Mouse (Mus musculus): ENCODE data around the gene Aqp3. TPM values are rescaled to one million over a fixed set of nuclear protein-coding genes. Genes with fewer than 3 reads are reported as not detected.
"Not testable (repeated sequence)": the region's sequence is repeated elsewhere in the genome, so short reads cannot be mapped to it uniquely, and the experiment has no call there.

The Aqp3 gene
- total and polyA plus RNA-seq, 2 experiments from 2014 or later: 0.16 to 0.29 TPM

DNA sequence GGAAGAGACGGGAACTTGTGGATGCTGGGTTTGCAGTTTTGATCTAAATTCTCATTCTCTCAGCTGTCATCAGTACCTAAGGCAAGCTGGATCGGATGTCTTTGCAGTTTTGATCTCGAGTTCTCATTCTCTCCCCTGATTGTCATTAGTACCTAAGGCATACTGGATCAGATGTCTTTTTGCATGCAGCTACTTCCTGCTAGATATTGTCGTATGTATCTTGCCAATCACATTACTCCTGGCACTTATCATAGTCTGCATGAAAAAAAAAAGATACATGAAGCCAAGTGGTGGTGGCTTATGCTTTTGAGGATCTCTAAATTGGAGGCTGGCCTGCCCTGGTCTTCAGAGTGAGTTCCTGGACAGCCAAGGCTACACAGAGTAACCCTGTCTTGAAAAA lies 13.2 kb downstream of the Aqp3 start:
- no peaks in the 10 kb centered on the region for H3K9me3 ChIP-seq (ENCODE audit: low read length)
- H3K9ac ChIP-seq (replicated peaks; ENCODE audit: low read length): no peak overlapping the region
- no peaks in the 10 kb centered on the region for H3K27me3 ChIP-seq (ENCODE audit: insufficient read depth, low read length)
- H3K36me3 ChIP-seq (ENCODE audit: insufficient read depth, low read length): no peaks in the 10 kb centered on the region
- H3K4me2 ChIP-seq (ENCODE audit: low read depth, low read length): no peak overlapping the region
- TF ChIP-seq CTCF (IDR thresholded peaks at IDR 0.05; ENCODE audit: low read depth): no peak
- DNase-seq (ENCODE audit: low spot score) (no peak), ATAC-seq (no peak)
- no peaks in the 10 kb centered on the region for H3K4me1 ChIP-seq (ENCODE audit: insufficient read depth, low read length)
- 76% methylated on average over 4 of the region's 4 CpGs for WGBS
- no peak overlapping the region for H3K27ac ChIP-seq
- no peak overlapping the region for H3K4me3 ChIP-seq (ENCODE audit: low read length)

DNA sequence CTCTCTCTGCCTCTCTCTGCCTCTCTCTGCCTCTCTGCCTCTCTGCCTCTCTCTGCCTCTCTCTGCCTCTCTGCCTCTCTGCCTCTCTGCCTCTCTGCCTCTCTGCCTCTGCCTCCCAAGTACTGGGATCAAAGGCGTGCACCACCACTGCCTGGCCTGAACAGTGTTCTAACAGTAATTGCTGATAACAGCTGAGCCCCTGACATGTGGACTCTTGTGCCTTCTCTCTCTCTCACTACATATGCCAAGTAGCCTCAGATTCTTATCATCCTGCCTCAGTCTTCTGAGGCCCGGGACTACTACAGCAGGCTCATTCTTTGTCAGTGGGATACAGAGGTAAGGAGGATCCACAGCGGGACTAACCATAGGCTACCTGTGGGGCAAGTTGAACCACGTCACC lies 15.2 kb downstream of the Aqp3 start:
- not testable (repeated sequence) for H3K9ac ChIP-seq (replicated peaks; ENCODE audit: low read length); H3K9me3 ChIP-seq (ENCODE audit: low read length); H3K36me3 ChIP-seq (ENCODE audit: insufficient read depth, low read length); ATAC-seq; H3K27ac ChIP-seq; H3K4me2 ChIP-seq (ENCODE audit: low read depth, low read length); H3K4me3 ChIP-seq (ENCODE audit: low read length); H3K4me1 ChIP-seq (ENCODE audit: insufficient read depth, low read length); H3K27me3 ChIP-seq (ENCODE audit: insufficient read depth, low read length); DNase-seq (ENCODE audit: low spot score)
- 68% methylated on average over 4 of the region's 4 CpGs for WGBS

DNA sequence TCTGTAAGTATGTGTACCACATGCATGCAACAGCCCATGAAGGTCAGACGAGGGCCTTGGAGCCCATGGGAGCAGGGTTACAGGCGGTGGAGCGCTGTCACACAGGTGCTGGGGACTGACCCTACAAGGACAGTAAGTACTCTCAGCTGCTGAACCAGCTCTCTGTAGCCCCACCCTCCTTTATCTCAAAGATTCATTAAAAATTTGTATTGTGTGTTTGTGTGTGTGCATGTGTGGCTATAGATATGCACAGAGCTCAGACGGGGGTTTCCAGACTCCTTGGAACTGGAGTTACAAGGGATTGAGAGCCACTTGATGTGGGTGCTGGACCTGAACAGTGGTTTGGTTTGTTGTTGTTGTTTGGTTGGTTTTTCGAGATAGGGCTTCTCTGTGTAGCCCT lies 16.2 kb downstream of the Aqp3 start:
- Histone ChIP-seq H3K9me3 (ENCODE audit: low read length) (no peaks in the 10 kb centered on the region), H3K4me1 (ENCODE audit: insufficient read depth, low read length) (no peaks in the 10 kb centered on the region), H3K27me3 (ENCODE audit: insufficient read depth, low read length) (no peaks in the 10 kb centered on the region), H3K36me3 (ENCODE audit: insufficient read depth, low read length) (no peaks in the 10 kb centered on the region), H3K4me2 (ENCODE audit: low read depth, low read length) (no peak overlapping the region), H3K9ac (replicated peaks; ENCODE audit: low read length) (no peak overlapping the region), H3K27ac (no peak overlapping the region), H3K4me3 (ENCODE audit: low read length) (no peak overlapping the region)
- ATAC-seq: no peak
- WGBS: 74% methylated on average over 5 of the region's 5 CpGs
- no peak for TF ChIP-seq CTCF (IDR thresholded peaks at IDR 0.05; ENCODE audit: low read depth)
- DNase-seq (ENCODE audit: low spot score): no peak

GRCm38 (mm10) chr4:41078726-41079125 lies 19.3 kb downstream of the Aqp3 start:
- ATAC-seq (no peak), DNase-seq (ENCODE audit: low spot score) (no peak)
- Histone ChIP-seq H3K4me1 (ENCODE audit: insufficient read depth, low read length) (no peaks in the 10 kb centered on the region), H3K4me3 (ENCODE audit: low read length) (no peak overlapping the region), H3K27me3 (ENCODE audit: insufficient read depth, low read length) (no peaks in the 10 kb centered on the region), H3K4me2 (ENCODE audit: low read depth, low read length) (no peak overlapping the region), H3K27ac (no peak overlapping the region), H3K9ac (replicated peaks; ENCODE audit: low read length) (no peak overlapping the region), H3K36me3 (ENCODE audit: insufficient read depth, low read length) (no peaks in the 10 kb centered on the region), H3K9me3 (ENCODE audit: low read length) (no peaks in the 10 kb centered on the region)
- 80% methylated on average over 6 of the region's 6 CpGs for WGBS
- no peak for TF ChIP-seq CTCF (IDR thresholded peaks at IDR 0.05; ENCODE audit: low read depth)

DNA sequence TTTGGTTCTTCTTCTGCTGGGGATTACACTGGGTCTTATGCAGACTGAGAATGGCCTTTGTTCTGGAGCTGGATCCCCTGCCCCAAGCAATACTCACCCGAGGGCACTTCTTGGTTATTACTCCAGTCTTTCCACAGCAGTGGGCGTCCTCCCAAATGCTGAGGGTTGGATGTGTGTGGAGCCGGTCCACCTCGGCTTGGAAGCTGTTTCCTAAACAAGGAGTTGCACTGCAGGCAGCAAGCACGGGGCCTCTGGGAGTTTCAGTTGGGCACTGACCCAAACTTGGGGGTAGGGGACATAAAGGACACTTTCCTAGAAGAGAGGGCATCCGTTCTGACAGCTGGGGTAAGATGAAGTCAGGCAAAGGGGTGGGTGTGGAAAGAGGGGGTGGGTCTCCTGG lies 23.5 kb downstream of the Aqp3 start:
- H3K27me3 ChIP-seq (ENCODE audit: insufficient read depth, low read length): no peaks in the 10 kb centered on the region
- H3K36me3 ChIP-seq (ENCODE audit: insufficient read depth, low read length): no peaks in the 10 kb centered on the region
- 61% methylated on average over 6 of the region's 6 CpGs for WGBS
- ATAC-seq: no peak
- TF ChIP-seq CTCF (IDR thresholded peaks at IDR 0.05; ENCODE audit: low read depth): no peak
- H3K9me3 ChIP-seq (ENCODE audit: low read length): no peaks in the 10 kb centered on the region
- no peak overlapping the region for H3K4me2 ChIP-seq (ENCODE audit: low read depth, low read length)
- DNase-seq (ENCODE audit: low spot score): no peak
- H3K9ac ChIP-seq (replicated peaks; ENCODE audit: low read length): no peak overlapping the region
- H3K4me3 ChIP-seq (ENCODE audit: low read length): no peak overlapping the region
- no peaks in the 10 kb centered on the region for H3K4me1 ChIP-seq (ENCODE audit: insufficient read depth, low read length)
- H3K27ac ChIP-seq: no peak overlapping the region

GRCm38 (mm10) chr4:41073008-41073817 lies 24.8 kb downstream of the Aqp3 start:
- no peak overlapping the region for H3K4me2 ChIP-seq (ENCODE audit: low read depth, low read length)
- 76% methylated on average over 12 of the region's 12 CpGs for WGBS
- DNase-seq (ENCODE audit: low spot score): no peak
- H3K9me3 ChIP-seq (ENCODE audit: low read length): no peaks in the 10 kb centered on the region
- H3K9ac ChIP-seq (replicated peaks; ENCODE audit: low read length): no peak overlapping the region
- no peak for ATAC-seq
- no peak overlapping the region for H3K27ac ChIP-seq
- H3K4me3 ChIP-seq (ENCODE audit: low read length): no peak overlapping the region
- no peaks in the 10 kb centered on the region for H3K36me3 ChIP-seq (ENCODE audit: insufficient read depth, low read length)
- no peaks in the 10 kb centered on the region for H3K4me1 ChIP-seq (ENCODE audit: insufficient read depth, low read length)
- no peak for TF ChIP-seq CTCF (IDR thresholded peaks at IDR 0.05; ENCODE audit: low read depth)
- H3K27me3 ChIP-seq (ENCODE audit: insufficient read depth, low read length): no peaks in the 10 kb centered on the region
